In genomic region chr4:141506893-141507292, GRCm38 (mm10) we compare ENCODE assay signal across 8 mouse cellular contexts. TPM values are rescaled to one million over a fixed set of nuclear protein-coding genes. Genes with fewer than 3 reads are reported as not detected.
DNase-seq lines count a peak whose midpoint lies in the region; ATAC-seq and TF ChIP-seq lines count a peak whose summit lies in the region.

No protein-coding gene starts in this region.

- H3K9ac ChIP-seq in liver, adult 2 months (ENCODE audit: low read depth, low read length) = peak overlapping the region; percentile 15; the same call in 1 of the 2 replicates
- H3K9ac ChIP-seq in liver, embryonic 11.5 days (ENCODE audit: low read depth, low read length) = no peak overlapping the region
- peak overlapping the region; percentile 51 for H3K9ac ChIP-seq in heart, embryonic 14.5 days (ENCODE audit: low read length)

- H3K36me3 ChIP-seq in liver, adult 2 months (ENCODE audit: control insufficient read depth, insufficient read depth, low read length) = no peaks in the 10 kb centered on the region
- peaks cover 5% of the 10 kb centered on the region; the same call in 1 of the 2 replicates for H3K36me3 ChIP-seq in liver, embryonic 11.5 days (ENCODE audit: control insufficient read depth, insufficient read depth, low read length)
- no peaks in the 10 kb centered on the region for H3K36me3 ChIP-seq in heart, embryonic 14.5 days (ENCODE audit: control insufficient read depth, insufficient read depth, low read length)

- ATAC-seq in liver, embryonic 11.5 days (replicated peaks; ENCODE audit: low FRiP score) = no peak
- ATAC-seq in heart, embryonic 14.5 days (ENCODE audit: insufficient number of reproducible peaks, insufficient read depth, low FRiP score, low read depth) = no peak
- peak; percentile 63 for ATAC-seq in monocyte, adult 5-6 weeks (replicated peaks; ENCODE audit: insufficient number of reproducible peaks, low FRiP score, low TSS enrichment, poor library complexity, severe bottlenecking)

- 47% methylated on average over 10 of the region's 10 CpGs for WGBS in liver, adult 2 months
- WGBS in liver, embryonic 11.5 days = 79% methylated on average over 10 of the region's 10 CpGs
- 49% methylated on average over 10 of the region's 10 CpGs for WGBS in heart, embryonic 14.5 days

- DNase-seq in liver, adult 2 months (ENCODE audit: extremely low read depth, low read depth, low spot score) = peak; percentile 56
- no peak for DNase-seq in liver, embryonic 11.5 days (ENCODE audit: low spot score)
- DNase-seq in kidney, postnatal 4 days = peak; percentile 58 to 75
- DNase-seq in frontal cortex, postnatal 25 days (ENCODE audit: low spot score in 2 of 2) = no peak
- DNase-seq in frontal cortex, postnatal 14 days (ENCODE audit: low spot score in 2 of 2) = no peak

- peak overlapping the region; percentile 68 for H3K27ac ChIP-seq in liver, adult 2 months (replicated peaks; ENCODE audit: insufficient read depth, low read depth, low read length)
- H3K27ac ChIP-seq in liver, embryonic 11.5 days (ENCODE audit: low read depth, low read length) = no peak overlapping the region
- H3K27ac ChIP-seq in brown adipose tissue, adult 24 weeks (replicated peaks; ENCODE audit: low read depth, low read length) = peak overlapping the region; percentile 74
- peak overlapping the region; percentile 77 to 91 for H3K27ac ChIP-seq in heart, embryonic 14.5 days (replicated peaks in 1 of 2; ENCODE audit: control insufficient read depth in 1 of 2, insufficient read depth in 1 of 2, low read depth in 2 of 2, low read length in 2 of 2)

- TF ChIP-seq CTCF in liver, adult 2 months (IDR thresholded peaks at IDR 0.05; ENCODE audit: low read depth, low read length) = peak; percentile 67

- no peak overlapping the region for H3K4me3 ChIP-seq in liver, adult 2 months (ENCODE audit: insufficient read depth, low read depth, low read length)
- H3K4me3 ChIP-seq in liver, embryonic 11.5 days (ENCODE audit: low read depth, low read length) = no peak overlapping the region
- H3K4me3 ChIP-seq in brown adipose tissue, adult 24 weeks (ENCODE audit: insufficient read depth, low read depth, low read length) = no peak overlapping the region
- H3K4me3 ChIP-seq in heart, embryonic 14.5 days (ENCODE audit: control insufficient read depth in 1 of 2, insufficient read depth in 1 of 2, low read depth in 1 of 2, low read length in 2 of 2) = no peak overlapping the region

- peaks cover 16% of the 10 kb centered on the region for H3K4me1 ChIP-seq in liver, adult 2 months (ENCODE audit: control insufficient read depth, insufficient read depth, low read length)
- peaks cover 20% of the 10 kb centered on the region for H3K4me1 ChIP-seq in liver, embryonic 11.5 days (replicated peaks; ENCODE audit: control insufficient read depth, insufficient read depth, low read length)
- H3K4me1 ChIP-seq in brown adipose tissue, adult 24 weeks (ENCODE audit: control insufficient read depth, insufficient read depth, insufficient read length, low read length) = peaks cover 10% of the 10 kb centered on the region
- peaks cover 13 to 25% of the 10 kb centered on the region in 2 experiments for H3K4me1 ChIP-seq in heart, embryonic 14.5 days (ENCODE audit: control insufficient read depth in 2 of 2, insufficient read depth in 2 of 2, low read length in 2 of 2)

- H3K79me2 ChIP-seq in liver, adult 2 months (ENCODE audit: control insufficient read depth, insufficient read depth, low read length) = peaks cover 54% of the 10 kb centered on the region

- H3K4me2 ChIP-seq in liver, embryonic 11.5 days = no peak overlapping the region
- H3K4me2 ChIP-seq in heart, embryonic 14.5 days (ENCODE audit: low read length) = peak overlapping the region; percentile 47

- no peak for TF ChIP-seq POLR2A in liver, adult 2 months (IDR thresholded peaks at IDR 0.05; ENCODE audit: extremely low read depth, insufficient read depth, low read length)

- H3K27me3 ChIP-seq in liver, adult 2 months (ENCODE audit: control insufficient read depth, insufficient read depth, low read length) = no peaks in the 10 kb centered on the region
- H3K27me3 ChIP-seq in liver, embryonic 11.5 days (replicated peaks; ENCODE audit: control insufficient read depth, insufficient read depth, low read length) = no peaks in the 10 kb centered on the region
- no peaks in the 10 kb centered on the region for H3K27me3 ChIP-seq in heart, embryonic 14.5 days (ENCODE audit: control insufficient read depth, insufficient read depth, low read length)

- no peaks in the 10 kb centered on the region for H3K9me3 ChIP-seq in liver, embryonic 11.5 days (ENCODE audit: control insufficient read depth, low read length)
- no peaks in the 10 kb centered on the region for H3K9me3 ChIP-seq in heart, embryonic 14.5 days (ENCODE audit: control insufficient read depth, low read length)

RNA-seq across cellular contexts. Expression of gene Spen, which starts 31.5 kb away (rescaled TPM):
- total RNA-seq in liver, adult 2 months (2014; rRNA removed) = 8.1 and 9.1 TPM in 2 replicates
- polyA plus RNA-seq in liver, adult 2 months (2012; rRNA removed) = 5.9 and 7.5 TPM in 2 replicates
- polyA plus RNA-seq in liver, embryonic 11.5 days (2014; fragmentation: Nextera tagmentation; extraction: Ambion mirVana) = 9.1 and 10.4 TPM in 2 replicates
- 9.5 and 15.2 TPM in 2 replicates for polyA plus RNA-seq in brown adipose tissue, adult 24 weeks (2012; ENCODE audit: insufficient read depth, insufficient read length, missing spikeins)
- polyA plus RNA-seq in heart, embryonic 14.5 days (2014; fragmentation: Nextera tagmentation; extraction: Ambion mirVana) = 9.6 and 10.7 TPM in 2 replicates
- total RNA-seq in monocyte, adult 5-6 weeks (2017) = 39.8 to 81.5 TPM (median 48.1 TPM) in 3 replicates

Comparison
In these comparisons a context has a peak if more than half of its experiments do, and no peak if none do; other contexts are left out.
1. DNase-seq: peak in liver, adult 2 months (single experiment) and kidney, postnatal 4 days (2 of 2); none in liver, embryonic 11.5 days (single experiment), frontal cortex, postnatal 25 days (0 of 2) and frontal cortex, postnatal 14 days (0 of 2).